Mouse (Mus musculus) mature B cell (primary cell): Measurements from ENCODE around the gene Slc25a43.

ENCODE experiments used
- in situ Hi-C: fragments of 300-500 bp; cut with MboI; formaldehyde crosslinking; loops from 2 replicates; pipeline ENCODE4 v1.14.3; 2019

Gene Slc25a43

GRCm38 (mm10) chrX:36743503-36744101 lies at the start of gene Slc25a43:
Gene Slc25a43, plus strand, starts transcription at chrX:36743659.
- in situ Hi-C loops, result no loop called here

DNA sequence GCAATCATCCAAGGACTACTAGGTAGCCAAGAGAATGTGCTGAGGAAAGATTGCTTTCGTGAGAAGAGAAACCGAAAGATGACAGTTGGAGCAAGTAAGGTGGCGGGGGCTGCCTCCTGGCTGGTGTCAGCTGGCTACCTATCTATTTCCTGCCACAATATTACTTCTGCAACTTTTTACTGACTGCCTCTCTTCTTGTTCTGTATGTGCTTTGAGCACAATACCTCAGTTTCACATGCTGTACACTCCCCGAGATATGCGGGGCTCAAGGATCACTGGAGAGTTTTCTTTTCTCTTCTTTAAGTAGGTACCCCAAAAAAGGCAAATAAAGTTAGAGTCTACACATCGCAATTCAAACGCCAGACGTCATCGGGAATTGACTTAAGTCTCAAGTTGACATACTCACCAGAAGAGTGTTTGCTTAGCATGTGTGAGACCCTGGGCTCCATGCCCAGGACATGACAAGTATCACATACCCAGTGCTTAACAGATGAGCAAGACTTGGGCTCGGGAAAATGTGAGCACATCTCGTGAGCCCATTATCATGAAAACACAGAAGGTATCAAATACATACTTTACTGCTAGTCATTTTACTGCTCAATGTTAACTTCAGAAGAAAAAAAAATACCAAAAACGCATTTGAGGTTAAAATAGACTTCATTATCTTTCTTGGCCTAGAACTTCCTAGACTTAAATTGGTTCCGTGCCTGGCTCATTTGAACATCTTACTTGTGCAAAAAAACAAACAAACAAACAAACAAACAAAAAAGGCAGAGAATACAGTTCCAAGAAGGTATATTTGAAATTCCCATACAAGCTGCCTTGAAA lies 3.1 kb upstream of the Slc25a43 start:
- in situ Hi-C loops, result no loop called here

DNA sequence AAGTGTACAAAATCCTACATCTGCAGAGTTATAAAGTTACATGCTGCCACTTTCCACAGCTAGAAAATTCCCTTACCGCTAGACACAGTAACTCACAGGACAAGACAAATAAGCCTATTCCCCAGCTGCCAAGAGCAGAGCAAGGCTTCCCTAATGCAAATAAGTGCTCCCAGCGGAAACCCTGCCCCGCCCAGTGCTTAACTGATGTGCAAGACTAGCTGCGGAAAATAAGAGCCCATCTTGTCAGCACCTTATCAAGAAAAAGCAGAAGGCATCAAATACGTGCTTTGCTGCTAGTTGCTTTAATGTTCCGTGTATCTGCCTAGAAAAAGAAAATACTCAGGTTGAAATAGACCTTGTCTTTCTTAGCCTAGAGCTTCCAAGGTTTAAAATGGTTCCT lies 2.2 kb upstream of the Slc25a43 start:
- in situ Hi-C loops, result no loop called here

DNA sequence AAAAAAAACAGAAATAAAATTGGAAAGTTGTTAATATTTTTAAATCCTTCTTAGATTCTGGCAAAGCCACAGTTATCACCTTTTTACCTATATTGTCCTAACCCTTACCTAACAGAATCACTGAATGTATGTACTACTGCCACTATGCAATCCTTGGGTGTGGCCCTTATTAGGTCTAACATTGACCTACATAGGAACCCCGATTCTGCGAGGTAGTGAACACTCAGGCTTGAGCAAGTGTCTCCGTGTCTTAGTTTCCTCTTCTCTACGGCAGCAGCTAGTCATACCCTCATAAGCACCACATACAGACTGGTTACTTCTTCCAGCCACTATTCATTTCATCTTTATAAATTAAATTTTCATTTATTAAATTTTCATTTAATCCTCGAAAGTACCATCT lies 715 bp upstream of the Slc25a43 start:
- in situ Hi-C loops, result no loop called here

GRCm38 (mm10) chrX:36744735-36745134 lies 1.3 kb downstream of the Slc25a43 start:
- in situ Hi-C loops, result no loop called here

- in situ Hi-C loops, result no loop called here
These were observed 1.9 kb downstream of the Slc25a43 start for GRCm38 (mm10) chrX:36745333-36745732.

DNA sequence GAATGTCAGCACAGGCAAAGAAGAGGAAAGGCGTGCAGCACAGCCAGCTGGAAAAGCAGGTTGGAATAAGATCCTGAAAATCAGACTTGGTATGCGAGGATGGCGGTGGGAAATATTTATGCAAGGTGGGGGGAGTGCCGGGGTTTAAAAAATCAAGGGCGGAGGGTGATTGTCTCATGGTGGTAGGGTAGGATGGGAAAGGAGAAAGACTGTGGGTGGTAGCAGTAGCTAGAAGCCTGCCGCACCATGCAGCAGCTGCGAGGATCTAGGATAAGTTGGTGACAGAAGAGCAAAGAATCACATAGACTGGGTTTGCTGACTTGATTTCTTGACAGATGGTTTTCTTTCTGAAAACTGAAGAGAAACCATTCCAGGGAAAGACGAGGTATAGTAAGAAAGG lies 3.3 kb downstream of the Slc25a43 start:
- in situ Hi-C loops, result no loop called here

DNA sequence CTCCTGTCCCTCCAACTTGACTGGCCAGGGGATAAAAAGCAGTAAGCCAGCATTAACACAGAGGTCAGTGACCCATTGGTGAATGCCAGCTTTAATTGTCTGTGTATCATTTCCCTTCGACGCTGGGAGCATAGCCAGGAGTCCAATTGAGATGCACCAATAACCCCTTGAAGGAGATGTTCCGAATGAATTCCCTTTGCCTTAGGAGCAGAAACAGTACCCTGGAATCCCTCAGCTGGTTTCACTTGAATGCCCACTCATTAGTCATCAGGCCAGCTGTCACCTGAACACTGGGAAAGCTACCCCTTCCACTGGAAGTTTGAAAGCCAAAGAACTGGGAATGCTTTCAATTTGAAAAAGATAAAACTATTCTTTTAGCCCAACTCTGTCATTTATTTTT lies 5.1 kb downstream of the Slc25a43 start:
- in situ Hi-C loops, result no loop called here

DNA sequence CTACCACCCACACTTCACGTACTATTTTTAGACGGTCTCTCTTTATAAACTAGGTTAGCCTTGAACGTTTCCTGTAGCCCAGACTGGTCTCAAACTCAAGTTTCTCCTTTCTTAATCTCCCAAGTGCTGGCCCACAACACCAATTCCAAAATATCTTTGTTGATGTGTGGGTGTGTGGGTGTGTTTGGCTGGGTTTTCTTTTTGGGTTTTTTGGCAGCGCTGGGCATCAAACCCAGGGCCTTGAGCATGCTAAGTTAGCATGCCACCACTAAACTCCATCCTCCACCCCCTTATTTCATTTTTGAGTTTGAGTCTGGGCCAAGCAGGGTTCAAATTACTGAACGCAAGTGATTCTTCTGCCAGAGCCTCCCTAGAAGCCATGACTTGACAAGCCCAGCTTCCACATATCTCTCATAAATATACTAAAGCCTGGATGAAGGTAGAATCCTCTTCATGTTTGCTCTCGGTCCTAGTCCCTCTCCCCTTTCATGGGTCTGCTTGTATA lies 5.9 kb downstream of the Slc25a43 start:
- in situ Hi-C loops, result no loop called here

DNA sequence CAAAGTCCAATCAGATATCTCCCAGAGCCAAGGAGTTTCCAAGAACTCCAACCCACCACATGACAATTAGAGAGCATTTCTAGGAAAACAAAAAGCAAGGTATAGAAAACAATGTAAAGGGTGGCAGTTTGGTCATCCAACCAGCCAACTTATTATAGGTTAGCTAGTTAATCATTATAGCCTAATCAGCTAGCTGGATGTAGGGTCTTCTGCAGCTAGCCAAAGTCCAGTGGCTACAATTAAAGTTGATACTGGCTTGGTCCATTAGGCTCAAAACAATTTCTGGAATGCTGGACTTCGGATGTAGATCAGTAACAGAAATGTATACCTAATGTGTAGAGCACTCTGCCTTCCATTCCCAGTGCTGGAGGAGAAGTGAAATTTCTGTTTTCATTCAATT lies 7.1 kb downstream of the Slc25a43 start:
- in situ Hi-C loops, result no loop called here

DNA sequence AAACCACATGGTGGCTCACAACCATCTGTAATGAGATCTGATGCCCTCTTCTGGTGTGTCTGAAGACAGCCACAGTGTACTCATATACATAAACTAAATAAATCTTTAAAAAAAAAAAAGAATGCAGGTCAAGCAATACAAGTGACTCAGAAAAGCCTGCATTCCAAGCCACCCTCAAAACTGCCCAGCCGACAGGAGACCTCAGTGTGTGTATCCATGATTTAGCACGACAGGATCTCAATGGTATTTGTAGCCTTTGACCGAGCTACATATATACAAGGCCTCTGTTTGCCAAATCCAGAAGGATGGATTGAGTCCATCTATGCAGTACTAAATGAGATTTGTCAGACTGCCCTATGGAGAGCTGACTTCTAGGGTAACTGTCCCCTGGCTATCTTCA lies 9.1 kb downstream of the Slc25a43 start:
- in situ Hi-C loops, result no loop called here

DNA sequence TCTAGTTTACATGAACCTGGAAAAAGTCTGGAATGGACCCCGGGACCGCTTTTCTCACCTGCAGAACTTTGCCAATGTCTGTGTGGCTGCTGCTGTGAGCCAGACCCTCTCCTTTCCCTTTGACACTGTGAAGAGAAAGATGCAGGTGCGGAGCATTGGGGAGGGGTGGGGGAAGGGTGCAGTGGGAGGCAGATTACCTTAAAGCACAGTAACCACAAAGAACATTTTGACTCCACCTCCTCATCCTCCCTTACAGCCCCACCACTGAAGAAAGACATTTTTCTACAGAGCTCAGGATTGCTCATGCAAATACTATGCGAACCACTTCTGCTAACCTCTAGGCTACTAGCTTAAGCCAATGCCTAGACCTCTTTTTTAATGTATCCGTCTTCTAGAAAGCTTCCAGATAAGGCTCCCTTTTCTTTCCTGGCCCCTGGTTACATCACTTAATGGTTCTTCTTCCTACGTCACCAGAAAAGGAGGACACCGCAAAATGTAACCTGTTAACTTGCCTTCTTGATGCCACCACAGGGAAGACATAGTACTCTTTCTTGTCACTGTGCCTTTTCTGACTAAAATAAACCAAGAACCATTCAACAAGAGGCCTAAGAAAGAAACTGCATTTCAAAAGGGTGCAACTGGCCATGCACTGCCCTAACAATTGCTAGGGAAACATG lies 14.5 kb downstream of the Slc25a43 start:
- in situ Hi-C loops, result no loop called here

DNA sequence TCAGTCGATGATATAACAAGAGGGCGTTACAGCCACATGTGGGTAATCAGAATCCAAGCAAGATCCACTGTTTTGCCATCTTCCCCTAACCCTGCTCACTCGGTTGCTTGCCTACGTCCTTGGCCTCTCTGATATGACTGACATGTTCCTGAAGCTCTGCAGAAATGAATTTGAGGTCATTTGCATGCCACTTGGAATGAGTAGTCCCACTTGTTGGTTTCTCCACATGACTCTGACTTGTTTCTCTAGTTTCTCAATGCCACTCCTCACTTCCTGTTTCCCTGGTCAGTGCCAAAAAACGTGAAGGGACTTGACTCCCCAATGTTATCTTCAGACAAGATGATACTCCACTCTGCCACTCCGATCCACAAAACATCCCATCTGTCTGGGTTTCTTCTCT lies 15.1 kb downstream of the Slc25a43 start:
- in situ Hi-C loops, result no loop called here

DNA sequence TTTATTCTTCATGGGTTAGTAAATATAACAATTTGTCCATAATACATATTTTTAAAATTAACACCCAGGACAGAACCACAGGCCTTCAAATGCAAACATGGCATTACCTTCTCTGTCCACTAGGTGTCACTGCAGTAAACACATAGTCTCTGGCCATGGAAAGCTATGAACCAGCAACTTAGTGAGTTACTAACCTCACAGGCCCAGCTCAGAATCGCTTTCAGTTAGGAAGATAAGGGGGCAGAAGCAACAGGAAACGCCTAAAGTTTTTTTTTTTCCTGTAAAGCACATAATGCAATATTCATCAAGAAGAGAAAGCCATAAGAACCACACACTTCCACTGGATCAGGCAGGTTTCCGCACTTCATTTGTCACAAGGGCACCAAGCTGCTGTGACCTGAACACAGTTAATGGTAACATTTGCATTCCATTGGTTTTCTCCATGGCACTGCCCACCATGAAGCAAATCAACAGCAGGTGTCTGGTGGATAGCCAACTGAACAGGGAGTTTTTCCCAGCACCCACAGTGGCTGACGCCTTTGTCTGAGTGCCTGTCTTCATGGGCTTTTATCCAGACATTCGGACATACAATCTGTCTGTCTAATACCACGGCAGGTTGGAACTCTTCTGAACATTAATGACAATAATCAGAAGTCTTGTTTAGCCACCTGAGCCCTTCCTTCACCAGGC lies 17.6 kb downstream of the Slc25a43 start:
- in situ Hi-C loops, result no loop called here

GRCm38 (mm10) chrX:36762289-36762688 lies 18.8 kb downstream of the Slc25a43 start:
- in situ Hi-C loops, result no loop called here

- in situ Hi-C loops, result no loop called here
These were observed 19.4 kb downstream of the Slc25a43 start for GRCm38 (mm10) chrX:36762894-36763293.

- in situ Hi-C loops, result no loop called here
These were observed 20.0 kb downstream of the Slc25a43 start for GRCm38 (mm10) chrX:36763298-36763933.

DNA sequence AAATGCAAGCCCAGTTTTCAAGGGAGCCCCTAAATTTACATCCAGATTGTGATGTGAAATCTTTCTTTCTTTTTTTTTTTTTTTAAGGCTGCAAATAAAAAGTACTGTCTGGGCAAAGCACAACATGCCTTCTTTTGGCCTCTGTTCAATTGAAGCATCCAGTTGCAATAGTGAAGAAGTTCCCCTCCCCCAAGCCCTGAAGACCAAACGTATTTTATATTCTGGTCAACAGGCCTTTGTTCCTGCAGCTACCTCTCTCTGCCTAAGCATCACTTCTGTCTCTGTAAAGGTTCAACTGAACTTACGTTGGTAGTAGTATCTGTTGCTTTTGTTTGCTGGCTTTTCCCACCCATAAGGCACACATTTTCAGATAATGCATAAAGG lies 20.5 kb downstream of the Slc25a43 start:
- in situ Hi-C loops, result no loop called here

GRCm38 (mm10) chrX:36767386-36767785 lies 23.9 kb downstream of the Slc25a43 start:
- in situ Hi-C loops, result no loop called here

DNA sequence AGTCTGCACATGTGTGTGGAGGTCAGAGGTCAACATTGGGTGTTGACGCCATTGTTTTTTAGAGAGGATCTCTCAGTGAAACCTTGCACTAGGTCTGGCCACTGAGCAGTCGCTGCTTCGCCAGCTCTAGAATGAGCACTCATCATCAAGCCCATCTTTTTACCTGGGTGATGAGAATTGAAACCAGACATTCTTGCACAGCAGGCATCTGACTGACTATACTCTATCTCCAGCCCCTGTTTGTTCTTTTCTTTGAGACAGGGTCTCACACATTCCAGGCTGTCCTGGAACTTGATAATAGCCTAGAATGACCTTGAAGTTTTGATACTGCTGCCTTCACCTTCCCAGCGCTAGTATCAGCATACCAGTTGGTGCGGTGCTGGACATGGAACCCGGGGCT lies 29.1 kb downstream of the Slc25a43 start:
- in situ Hi-C loops, result no loop called here

DNA sequence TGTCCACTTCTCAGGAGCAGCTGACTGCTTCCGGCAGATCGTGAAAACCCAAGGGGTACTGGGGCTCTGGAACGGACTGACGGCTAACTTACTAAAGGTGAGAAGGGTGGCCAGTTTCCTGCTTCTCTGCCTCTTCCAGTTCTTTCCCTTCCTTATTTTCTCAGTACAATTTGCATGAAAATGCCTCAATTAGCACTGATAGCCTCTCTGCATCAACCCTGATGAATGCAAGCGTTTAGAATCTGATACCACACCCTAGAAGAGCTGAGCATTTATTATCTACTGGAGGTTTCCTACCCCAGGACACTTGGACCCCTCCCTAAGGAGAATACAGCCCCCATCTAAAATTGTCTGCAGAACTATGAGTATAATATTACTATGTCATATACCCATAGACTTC lies 32.1 kb downstream of the Slc25a43 start:
- in situ Hi-C loops, result no loop called here

- in situ Hi-C loops, result no loop called here
These were observed 34.2 kb downstream of the Slc25a43 start for GRCm38 (mm10) chrX:36777694-36778093.
